Mouse (Mus musculus): ENCODE results near the gene Cyp3a11. TPM values are rescaled to one million over a fixed set of nuclear protein-coding genes. Genes with fewer than 3 reads are reported as not detected.

Gene Cyp3a11
- polyA plus RNA-seq (2015; fragmentation: Illumina TruSeq; extraction: RNeasy Lipid Tissue Mini Kit (QIAGEN cat#74804); ENCODE audit: insufficient read depth, low replicate concordance): not detected

GRCm38 (mm10) chr5:145879688-145880087 is at the start of gene Cyp3a11:
Cyp3a11 (minus strand) TSS chr5:145879964.

GRCm38 (mm10) chr5:145805796-145806195 is 74.0 kb downstream of the Cyp3a11 start, which contains the start of gene Cyp3a44:
Cyp3a44 (minus strand) TSS chr5:145805874.

Other genes with a start within 250 kb of the Cyp3a11 start
- not detected for gene Cyp3a41a, start 159.8 kb downstream of the Cyp3a11 start, polyA plus RNA-seq (2015; fragmentation: Illumina TruSeq; extraction: RNeasy Lipid Tissue Mini Kit (QIAGEN cat#74804); ENCODE audit: insufficient read depth, low replicate concordance)
- not detected for gene Cyp3a44, start 74.1 kb downstream of the Cyp3a11 start, polyA plus RNA-seq (2015; fragmentation: Illumina TruSeq; extraction: RNeasy Lipid Tissue Mini Kit (QIAGEN cat#74804); ENCODE audit: insufficient read depth, low replicate concordance)
- gene Cyp3a25, start 129.7 kb upstream of the Cyp3a11 start, polyA plus RNA-seq (2015; fragmentation: Illumina TruSeq; extraction: RNeasy Lipid Tissue Mini Kit (QIAGEN cat#74804); ENCODE audit: insufficient read depth, low replicate concordance): not detected
- gene Cyp3a59, start 199.3 kb upstream of the Cyp3a11 start, polyA plus RNA-seq (2015; fragmentation: Illumina TruSeq; extraction: RNeasy Lipid Tissue Mini Kit (QIAGEN cat#74804); ENCODE audit: insufficient read depth, low replicate concordance): not detected